Mouse (Mus musculus) CH12.LX (cell line): Measurements from ENCODE around the gene Hip1. TPM values are rescaled to one million over a fixed set of nuclear protein-coding genes. Genes with fewer than 3 reads are reported as not detected.

ENCODE experiments used
- DNase-seq: peaks from one replicate; pipeline ENCODE4 v3.0.0-alpha.2; 2013; ENCODE audit errors: extremely low read depth
- H3K27ac ChIP-seq: 2 replicates; pipeline ENCODE4 v1.5.1; 2012; ENCODE audit warnings: low read depth, mild to moderate bottlenecking, control low read depth, moderate library complexity; ENCODE audit not compliant: insufficient read depth
- H3K27me3 ChIP-seq: replicated peaks from 2 replicates; pipeline ENCODE3; 2012; ENCODE audit warnings: inconsistent platforms
- H3K36me3 ChIP-seq, 2 experiments: replicated peaks in 1 of 2; 2 replicates each; pipeline versions ENCODE3 to v1.6.1; 2012; ENCODE audit warnings: inconsistent platforms in 1 of 2, low read length in 1 of 2, mild to moderate bottlenecking in 1 of 2, mixed read lengths in 1 of 2, moderate library complexity in 1 of 2; ENCODE audit not compliant: control insufficient read depth in 1 of 2, insufficient read depth in 1 of 2
- H3K4me1 ChIP-seq, 2 experiments: 2 replicates each; pipeline ENCODE4 v1.6.1; 2012; ENCODE audit warnings: inconsistent platforms in 1 of 2, moderate library complexity in 1 of 2; ENCODE audit not compliant: insufficient read depth in 2 of 2, control insufficient read depth in 1 of 2
- H3K4me2 ChIP-seq: 2 replicates; pipeline ENCODE4 v1.6.1; 2012; ENCODE audit warnings: low read depth, mild to moderate bottlenecking, control low read depth; ENCODE audit not compliant: poor library complexity, insufficient read depth, severe bottlenecking
- H3K4me3 ChIP-seq, 3 experiments: fragments of 150-350 bp in 1 of 3; sonication (generic) in 1 of 3; replicated peaks in 1 of 3; 2 replicates each; pipeline versions ENCODE3 to v1.5.1; 2011 to 2012; ENCODE audit warnings: low read depth in 2 of 3, low read length in 2 of 3, mild to moderate bottlenecking in 2 of 3, moderate library complexity in 2 of 3, control low read depth in 1 of 3, improper control_type of control experiment in 1 of 3, inconsistent platforms in 1 of 3, mixed read lengths in 1 of 3; ENCODE audit not compliant: poor library complexity in 1 of 3
- H3K79me2 ChIP-seq: replicated peaks from 2 replicates; pipeline ENCODE4 v1.6.1; 2012; ENCODE audit warnings: mild to moderate bottlenecking, moderate library complexity; ENCODE audit not compliant: control insufficient read depth, poor library complexity, insufficient read depth, severe bottlenecking; ENCODE audit errors: extremely low read depth
- H3K9ac ChIP-seq: 2 replicates; pipeline ENCODE4 v1.6.1; 2012; ENCODE audit warnings: low read depth, mild to moderate bottlenecking, control low read depth, moderate library complexity; ENCODE audit not compliant: insufficient read depth
- H3K9me3 ChIP-seq: replicated peaks from 2 replicates; pipeline ENCODE3; 2012; ENCODE audit warnings: low read length, inconsistent platforms, mixed read lengths
- BHLHE40 ChIP-seq: IDR thresholded peaks from 2 replicates; pipeline ENCODE4 v1.6.1; 2011; ENCODE audit warnings: mild to moderate bottlenecking, low read depth, low read length, improper control_type of control experiment
- CTCF ChIP-seq, 2 experiments: IDR thresholded peaks in 1 of 2; conservative IDR thresholded peaks in 1 of 2; 2 replicates each; pipeline ENCODE4 v1.5.1; 2011 to 2012; ENCODE audit warnings: low read depth in 2 of 2, low read length in 2 of 2, improper control_type of control experiment in 1 of 2, inconsistent platforms in 1 of 2, mild to moderate bottlenecking in 1 of 2, moderate library complexity in 1 of 2
- HCFC1 ChIP-seq: IDR thresholded peaks from 2 replicates; pipeline ENCODE4 v1.6.1; 2012; ENCODE audit warnings: low read depth, mild to moderate bottlenecking, inconsistent platforms, low read length, improper control_type of control experiment
- JUND ChIP-seq: conservative IDR thresholded peaks from 2 replicates; pipeline ENCODE4 v1.6.1; 2011; ENCODE audit warnings: low read depth, low read length, improper control_type of control experiment
- MAFK ChIP-seq: IDR thresholded peaks from 2 replicates; pipeline ENCODE4 v1.6.1; 2011; ENCODE audit warnings: low read length, improper control_type of control experiment; ENCODE audit not compliant: insufficient replicate concordance
- PAX5 ChIP-seq: IDR thresholded peaks from 2 replicates; pipeline ENCODE4 v1.6.1; 2012; ENCODE audit warnings: low read length, inconsistent platforms, mixed read lengths
- POLR2A ChIP-seq: IDR thresholded peaks from 2 replicates; pipeline ENCODE4 v1.6.1; 2011; ENCODE audit warnings: low read depth, mild to moderate bottlenecking, improper control_type of control experiment, low read length
- SIN3A ChIP-seq: IDR thresholded peaks from 2 replicates; pipeline ENCODE4 v1.6.1; 2012; ENCODE audit warnings: low read length, improper control_type of control experiment, inconsistent platforms
- TBP ChIP-seq: conservative IDR thresholded peaks from 2 replicates; pipeline ENCODE4 v1.6.1; 2011; ENCODE audit warnings: low read depth, low read length, improper control_type of control experiment
- USF1 ChIP-seq: IDR thresholded peaks from 2 replicates; pipeline ENCODE4 v1.6.1; 2014; ENCODE audit warnings: low read depth, mild to moderate bottlenecking, inconsistent platforms, low read length, improper control_type of control experiment
- ZKSCAN1 ChIP-seq: IDR thresholded peaks from 2 replicates; pipeline ENCODE4 v1.6.1; 2012; ENCODE audit warnings: low read depth, inconsistent platforms, low read length, improper control_type of control experiment, borderline replicate concordance
- ZMIZ1 ChIP-seq: IDR thresholded peaks from 2 replicates; pipeline ENCODE4 v1.6.1; 2012; ENCODE audit warnings: low read depth, mild to moderate bottlenecking, inconsistent platforms, low read length, improper control_type of control experiment
- dilution Hi-C: fragments of 300-500 bp; cut with MboI; formaldehyde crosslinking; loops from 2 replicates; pipeline ENCODE4 v1.14.3; 2020; ENCODE audit warnings: low sequenced_read_pairs; ENCODE audit not compliant: extremely low pct_unique_long_range_greater_than_20kb, extremely low pct_ligation_motif_present
- in situ Hi-C: fragments of 300-500 bp; cut with MboI; formaldehyde crosslinking; loops from 3 replicates; pipeline ENCODE4 v1.14.3; 2019; ENCODE audit warnings: low sequenced_read_pairs, low pct_ligation_motif_present, low pct_unique_long_range_greater_than_20kb, mixed read lengths
- polyA plus RNA-seq: library from polyadenylated mRNA; unstranded; fragments of >175 nt; gene quantifications from 2 replicates; pipeline ENCODE4 v1.2.1, GENCODE M21; 2012; ENCODE audit warnings: low read depth; ENCODE audit not compliant: insufficient read length
- total RNA-seq, 2 experiments: library from RNA; depleted of rRNA; stranded (reverse); fragments of 300-350 nt in 1 of 2; fragments of >200 nt in 1 of 2; gene quantifications; 2 replicates each; pipeline ENCODE4 v1.2.3; 2012 to 2014

Hip1 gene
- total and polyA plus RNA-seq, 3 experiments = 2.2 to 6.4 (median 3.4) TPM

DNA sequence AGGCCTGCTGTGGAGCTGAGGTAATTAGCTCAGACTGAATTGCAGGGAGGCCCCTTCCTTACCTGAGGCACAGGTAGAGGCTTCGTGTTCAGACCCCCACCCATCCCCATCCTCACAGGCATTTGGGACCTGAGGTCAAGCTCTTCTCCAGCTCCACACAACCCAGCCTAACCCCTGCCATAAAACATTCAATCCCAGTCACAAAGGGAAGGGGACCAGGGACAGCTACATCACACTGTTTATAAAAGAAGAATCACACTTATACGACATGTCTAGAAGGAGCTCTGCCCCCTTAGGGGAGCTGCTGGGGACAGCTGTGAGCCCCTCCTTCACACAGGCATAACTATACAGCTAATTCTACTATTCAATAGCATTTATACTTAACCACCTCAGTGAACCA is 168.6 kb downstream of the Hip1 start:
- no peak overlapping the region for H3K9ac ChIP-seq
- H3K4me3 ChIP-seq = no peak overlapping the region
- no peak for DNase-seq
- H3K36me3 ChIP-seq = peaks cover 90 to 93% of the 10 kb centered on the region in 2 experiments
- H3K4me2 ChIP-seq = no peak overlapping the region
- no peaks in the 10 kb centered on the region for H3K27me3 ChIP-seq
- in situ Hi-C loops (no loop called here), dilution Hi-C loops (no loop called here)
- peaks cover under 1 to 1% of the 10 kb centered on the region in 2 experiments; a peak in 3 of 4 replicates for H3K4me1 ChIP-seq
- H3K79me2 ChIP-seq = peaks cover 3% of the 10 kb centered on the region; the same call in 1 of the 2 replicates
- H3K9me3 ChIP-seq = peaks cover 5% of the 10 kb centered on the region
- TF ChIP-seq HCFC1 = no peak
- no peak for TF ChIP-seq BHLHE40
- no peak overlapping the region for H3K27ac ChIP-seq

DNA sequence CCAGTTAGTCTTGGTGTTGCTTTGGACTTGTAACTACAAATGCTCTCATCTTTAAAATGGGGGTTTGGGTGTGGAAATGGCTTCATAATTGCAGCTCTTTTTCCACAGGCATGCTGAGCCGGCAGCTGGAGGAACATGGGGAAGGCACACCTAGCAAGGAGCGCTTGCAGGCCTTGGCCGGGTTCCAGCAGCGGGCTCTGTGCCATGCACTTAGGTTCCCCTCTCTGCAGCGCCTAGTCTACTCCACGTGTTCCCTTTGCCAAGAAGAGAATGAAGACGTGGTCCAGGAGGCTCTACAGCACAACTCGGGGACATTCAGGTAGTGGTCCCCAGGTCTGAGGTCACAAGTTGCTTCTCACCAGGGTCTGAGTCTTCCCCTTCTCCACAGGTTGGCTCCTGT is 169.8 kb downstream of the Hip1 start:
- in situ Hi-C loops = no loop called here
- Histone ChIP-seq H3K9me3 (peaks cover 5% of the 10 kb centered on the region), H3K36me3 (peaks cover 79 to 84% of the 10 kb centered on the region in 2 experiments), H3K4me2 (no peak overlapping the region), H3K4me3 (no peak overlapping the region), H3K79me2 (peaks cover 13% of the 10 kb centered on the region), H3K27ac (no peak overlapping the region), H3K9ac (no peak overlapping the region), H3K4me1 (peaks cover 3 to 10% of the 10 kb centered on the region in 2 experiments; a peak in 3 of 4 replicates), H3K27me3 (no peaks in the 10 kb centered on the region)
- TF ChIP-seq ZKSCAN1 (no peak), USF1 (no peak), MAFK (no peak), TBP (no peak), ZMIZ1 (no peak), SIN3A (no peak), POLR2A (no peak), JUND (no peak)
- DNase-seq = no peak
- dilution Hi-C loops = no loop called here

DNA sequence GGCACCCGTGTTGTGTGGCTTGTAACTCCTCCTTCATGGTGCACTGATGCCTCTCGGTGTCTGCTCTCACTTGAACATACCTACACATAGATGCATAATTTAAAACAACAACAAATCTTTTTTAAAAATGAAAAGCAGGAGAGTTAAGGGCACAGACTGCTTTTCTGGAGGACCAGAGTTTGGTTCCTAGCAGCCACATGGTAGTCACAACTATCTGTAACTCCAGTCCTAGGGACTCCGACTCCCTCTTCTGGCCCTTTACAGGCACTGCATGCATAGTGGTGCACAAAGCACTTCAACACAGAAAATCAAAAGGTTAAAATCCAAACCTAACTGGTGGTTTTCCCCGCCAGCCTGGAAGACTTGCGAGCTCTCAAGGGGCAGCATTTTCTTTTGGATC is 171.3 kb downstream of the Hip1 start:
- Histone ChIP-seq H3K9me3 (peaks cover 5% of the 10 kb centered on the region), H3K4me3 (no peak overlapping the region), H3K79me2 (peaks cover 17% of the 10 kb centered on the region), H3K9ac (no peak overlapping the region), H3K36me3 (peaks cover 64 to 68% of the 10 kb centered on the region in 2 experiments), H3K4me2 (no peak overlapping the region), H3K27ac (no peak overlapping the region), H3K4me1 (peaks cover 3 to 17% of the 10 kb centered on the region in 2 experiments; a peak in 3 of 4 replicates), H3K27me3 (no peaks in the 10 kb centered on the region)
- no peak for TF ChIP-seq PAX5
- TF ChIP-seq CTCF (conservative IDR thresholded peaks at IDR 0.05 in 1 of 2, IDR thresholded peaks at IDR 0.05 in 1 of 2; ENCODE audit: low read depth in 2 of 2, low read length in 2 of 2) = peak; percentile 9 to 21; a peak in 1 of 4 replicates
- DNase-seq = no peak
- dilution Hi-C loops (no loop called here), in situ Hi-C loops (no loop called here)
